Mouse (Mus musculus) G1E (cell line): ENCODE data around the gene Ifngr2.

Experiments
- CTCF ChIP-seq: IDR thresholded peaks from 2 replicates; pipeline ENCODE4 v1.5.1; 2012; ENCODE audit warnings: low read depth, low read length, inconsistent platforms, mixed read lengths
- GATA1 ChIP-seq: IDR thresholded peaks from 2 replicates; pipeline ENCODE4 v1.6.1; 2012; ENCODE audit warnings: borderline replicate concordance, low read length, inconsistent platforms, mixed read lengths
- GATA2 ChIP-seq: IDR thresholded peaks from 2 replicates; pipeline ENCODE4 v1.6.1; 2012; ENCODE audit warnings: low read depth, low read length, inconsistent platforms, borderline replicate concordance
- POLR2AphosphoS5 ChIP-seq: IDR thresholded peaks from 2 replicates; pipeline ENCODE4 v1.6.1; 2012; ENCODE audit warnings: low read depth, low read length, inconsistent platforms; ENCODE audit not compliant: insufficient replicate concordance
- TAL1 ChIP-seq: conservative IDR thresholded peaks from 2 replicates; pipeline ENCODE4 v1.6.1; 2012; ENCODE audit warnings: low read depth, low read length, inconsistent platforms, mixed read lengths

- TF ChIP-seq GATA1 (no peak), CTCF (no peak), TAL1 (peak; percentile 57), POLR2AphosphoS5 (no peak), GATA2 (no peak)
Measured at GRCm38 (mm10) chr16:91537065-91537464, 9.8 kb upstream of the Ifngr2 start.
